Mouse (Mus musculus) T-cell, adult 66 days (primary cell): ENCODE measurements around the gene Klk4. TPM values are rescaled to one million over a fixed set of nuclear protein-coding genes. Genes with fewer than 3 reads are reported as not detected.

Source experiments
- total RNA-seq, 2 experiments: library from RNA; stranded (reverse); gene quantifications; 3 replicates in 1 of 2; 4 replicates in 1 of 2; pipeline ENCODE4 v1.2.4; 2023

Gene Klk4
- total RNA-seq, result not detected

DNA sequence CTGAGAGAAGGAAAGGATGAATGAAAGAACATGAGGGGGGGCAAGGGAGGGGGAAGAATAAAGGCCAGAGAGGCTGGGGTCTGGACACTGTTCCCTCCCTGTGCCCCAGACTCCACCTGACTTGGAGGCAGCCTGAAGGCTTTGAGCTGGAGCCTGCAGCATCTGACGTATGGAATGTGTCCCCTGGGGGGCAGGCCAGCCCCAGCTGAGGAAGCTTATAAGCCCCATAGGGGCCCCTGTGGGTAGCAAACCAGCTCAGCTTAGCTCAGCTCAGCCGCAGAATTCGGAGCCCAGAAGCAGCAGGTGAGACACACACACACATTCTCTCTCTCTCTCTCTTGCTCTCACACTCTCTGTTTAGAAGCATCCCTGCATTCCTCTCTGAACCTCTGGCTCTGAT lies at the start of gene Klk4:
Klk4 (plus strand) TSS at position 249 of the 400 bp plus-strand sequence.

DNA sequence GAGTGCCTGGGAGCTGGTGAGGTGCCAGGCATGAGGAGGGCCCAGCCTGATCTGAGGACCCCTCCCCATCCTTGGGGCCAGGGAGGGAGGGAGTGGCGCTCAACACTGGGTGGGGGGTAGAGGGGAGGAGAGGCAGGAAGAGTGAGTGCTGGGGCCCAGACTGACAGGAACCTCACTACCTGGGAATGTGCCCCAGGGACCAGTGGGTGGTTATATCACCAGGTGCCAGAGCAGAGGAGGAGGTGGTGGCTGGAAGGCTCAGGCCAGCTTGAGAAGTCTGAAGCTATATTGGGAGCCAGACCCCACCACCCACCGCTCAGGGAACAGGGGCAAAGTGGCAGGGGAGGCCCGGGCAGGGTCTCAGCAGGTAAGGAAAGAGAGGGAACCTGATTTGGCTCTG lies 39.3 kb upstream of the Klk4 start, which contains the start of gene Klk5:
Klk5 (plus strand) TSS at position 271 of the 400 bp plus-strand sequence.

DNA sequence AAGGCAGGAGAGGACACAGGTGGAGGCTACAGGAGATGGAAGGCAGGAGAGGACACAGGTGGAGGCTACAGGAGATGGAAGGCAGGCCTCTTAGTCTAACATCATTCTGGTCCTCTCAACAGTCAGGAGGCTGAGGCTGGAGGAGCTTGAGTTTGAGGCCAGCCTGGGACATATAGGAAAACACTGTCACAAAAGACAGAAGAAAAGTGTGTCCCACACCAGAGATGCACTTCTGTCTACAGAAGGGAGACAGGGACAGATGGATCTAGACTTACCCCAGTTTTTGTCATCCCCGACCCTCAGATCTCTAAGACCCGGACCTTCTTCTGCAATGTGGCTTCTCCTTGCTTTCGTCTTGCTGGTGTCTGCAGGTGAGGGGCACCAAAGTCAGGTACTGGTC lies 52.5 kb downstream of the Klk4 start, which contains the start of gene Klk15:
Klk15 (plus strand) TSS at position 301 of the 400 bp plus-strand sequence.

Other genes with a start within 250 kb of the Klk4 start
- gene Ceacam18, start 246.5 kb upstream of the Klk4 start, total RNA-seq, result not detected
- gene Siglece, start 221.0 kb upstream of the Klk4 start, total RNA-seq, result 1 to 10 TPM; 1.3 to 2.4 TPM
- 10 to 100 TPM in 1 of 2 experiments, 1 to 10 TPM in 1; 9.6 to 10.0 TPM for gene Ctu1, start 209.1 kb upstream of the Klk4 start, total RNA-seq
- gene Klk14, start 190.7 kb upstream of the Klk4 start, total RNA-seq, result not detected
- gene Klk13, start 168.6 kb upstream of the Klk4 start, total RNA-seq, result not detected
- gene Klk12, start 112.3 kb upstream of the Klk4 start, total RNA-seq, result not detected
- gene Klk11, start 106.6 kb upstream of the Klk4 start, total RNA-seq, result not detected
- gene Klk10, start 100.1 kb upstream of the Klk4 start, total RNA-seq, result not detected
- gene Klk9, start 89.3 kb upstream of the Klk4 start, total RNA-seq, result not detected
- 100 to 1,000 TPM; 182 to 192 TPM for gene Klk8, start 83.6 kb upstream of the Klk4 start, total RNA-seq
- gene Klk7, start 69.9 kb upstream of the Klk4 start, total RNA-seq, result 1 to 10 TPM in 1 of 2 experiments, under 1 TPM in 1; 0.76 to 1.3 TPM
- gene Klk6, start 56.7 kb upstream of the Klk4 start, total RNA-seq, result not detected
- gene Klk5, start 39.2 kb upstream of the Klk4 start, total RNA-seq, result not detected
- gene Klk15, start 52.6 kb downstream of the Klk4 start, total RNA-seq, result not detected
- gene Klk1b8, start 69.5 kb downstream of the Klk4 start, total RNA-seq, result not detected
- gene Klk1b1, start 85.6 kb downstream of the Klk4 start, total RNA-seq, result not detected
- 1 to 10 TPM in 1 of 2 experiments, not detected in 1; 1.1 TPM for gene Klk1b9, start 94.9 kb downstream of the Klk4 start, total RNA-seq
- not detected for gene Klk1b11, start 114.7 kb downstream of the Klk4 start, total RNA-seq
- gene Klk1b26, start 131.0 kb downstream of the Klk4 start, total RNA-seq, result not detected
- gene Klk1b27, start 171.1 kb downstream of the Klk4 start, total RNA-seq, result 1 to 10 TPM in 1 of 2 experiments, not detected in 1; 1.1 TPM
- not detected for gene Klk1b21, start 221.2 kb downstream of the Klk4 start, total RNA-seq
- gene Klk1b22, start 231.5 kb downstream of the Klk4 start, total RNA-seq, result not detected